Mouse (Mus musculus) cortical plate, adult 2 months (tissue): ENCODE measurements around the gene Cnot10.

ENCODE experiments used
- CTCF ChIP-seq: fragments of 200-500 bp; IDR thresholded peaks from 2 replicates; pipeline ENCODE4 v1.5.1; 2011; ENCODE audit warnings: mild to moderate bottlenecking, control low read depth, low read length; ENCODE audit not compliant: insufficient read depth; ENCODE audit errors: extremely low read depth
- POLR2A ChIP-seq: fragments of 200-500 bp; IDR thresholded peaks from 2 replicates; pipeline ENCODE4 v1.6.1; 2011; ENCODE audit warnings: mild to moderate bottlenecking, low read length, control low read depth; ENCODE audit not compliant: insufficient read depth; ENCODE audit errors: extremely low read depth

DNA sequence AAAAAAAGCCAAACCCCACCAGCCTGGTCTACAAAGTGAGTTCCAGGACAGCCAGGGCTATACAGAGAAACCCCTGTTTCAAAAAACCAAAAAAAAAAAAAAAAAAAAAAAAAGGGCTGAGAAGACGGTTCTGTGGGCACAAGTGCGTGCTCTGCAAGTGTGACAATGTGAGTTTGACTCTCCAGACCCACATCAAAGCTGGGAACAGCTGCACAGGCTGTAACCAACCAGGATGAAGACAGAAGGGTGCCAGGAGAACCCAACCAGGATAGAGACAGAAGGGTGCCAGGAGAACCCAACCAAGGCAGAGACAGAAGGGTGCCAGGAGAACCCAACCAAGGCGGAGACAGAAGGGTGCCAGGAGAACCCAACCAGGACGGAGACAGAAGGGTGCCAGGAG is 3.8 kb downstream of the Cnot10 start:
- TF ChIP-seq POLR2A (no peak), CTCF (no peak)
